ENCODE assay signal across 8 mouse cellular contexts in genomic region chr6:86400972-86401371, GRCm38 (mm10). TPM values are rescaled to one million over a fixed set of nuclear protein-coding genes. Genes with fewer than 3 reads are reported as not detected.
DNase-seq lines count a peak whose midpoint lies in the region; ATAC-seq lines count a peak whose summit lies in the region.

No protein-coding gene starts in this region.

- H3K9ac ChIP-seq in hindbrain, embryonic 13.5 days = no peak overlapping the region

- no peaks in the 10 kb centered on the region for H3K9me3 ChIP-seq in hindbrain, embryonic 13.5 days

- peaks cover 17% of the 10 kb centered on the region for H3K4me1 ChIP-seq in hindbrain, embryonic 13.5 days (replicated peaks)

- peak overlapping the region; percentile 14; the same call in 1 of the 2 replicates for H3K4me3 ChIP-seq in hindbrain, embryonic 13.5 days

- peak; percentile 51 for DNase-seq in cerebellum, adult 11-12 months
- DNase-seq in cerebellum, adult 11 months = no peak
- DNase-seq in cerebellum, postnatal 10 days = peak; percentile 74 to 77
- peak; percentile 16 to 43 for DNase-seq in frontal cortex, postnatal 25 days (ENCODE audit: low spot score in 2 of 2)
- peak; percentile 69 for DNase-seq in left cerebral cortex, postnatal 14 days (ENCODE audit: low spot score in 2 of 2)
- peak; percentile 32 for DNase-seq in right cerebral cortex, postnatal 4 days

- WGBS in hindbrain, embryonic 13.5 days = 12% methylated on average over 9 of the region's 9 CpGs

- intact Hi-C loops in left cerebral cortex, postnatal 14 days (cut with DNase I) = no loop called here

- peak overlapping the region; percentile 45 for H3K4me2 ChIP-seq in hindbrain, embryonic 13.5 days

- H3K27me3 ChIP-seq in hindbrain, embryonic 13.5 days = no peaks in the 10 kb centered on the region; the same call in 1 of the 2 replicates

- H3K36me3 ChIP-seq in hindbrain, embryonic 13.5 days = no peaks in the 10 kb centered on the region

- H3K27ac ChIP-seq in hindbrain, embryonic 13.5 days = no peak overlapping the region

- ATAC-seq in hindbrain, embryonic 13.5 days (ENCODE audit: low FRiP score) = no peak
- ATAC-seq in megakaryocyte-erythroid progenitor cell, adult 5-6 weeks (replicated peaks; ENCODE audit: low FRiP score, low TSS enrichment, poor library complexity, severe bottlenecking) = peak; percentile 68

RNA-seq across cellular contexts. Expression of gene Tia1, which starts 3.0 kb away (rescaled TPM):
- polyA plus RNA-seq in hindbrain, embryonic 13.5 days (2015; fragmentation: Nextera tagmentation; extraction: Ambion mirVana) = 359 and 370 TPM in 2 replicates
- 100 to 1,000 TPM; 106 to 107 TPM for total RNA-seq in left cerebral cortex, postnatal 14 days (2021)
- 92.4 and 94.8 TPM in 2 replicates for total RNA-seq in megakaryocyte-erythroid progenitor cell, adult 5-6 weeks (2014; fragmentation: Nextera tagmentation)
- total RNA-seq in megakaryocyte-erythroid progenitor cell, adult 5-6 weeks (2017) = 42.8 and 85.8 TPM in 2 replicates

RNA-seq across cellular contexts. Expression of gene Pcyox1, which starts 4.0 kb away (rescaled TPM):
- polyA plus RNA-seq in hindbrain, embryonic 13.5 days (2015; fragmentation: Nextera tagmentation; extraction: Ambion mirVana) = 110 and 114 TPM in 2 replicates
- total RNA-seq in left cerebral cortex, postnatal 14 days (2021) = 100 to 1,000 TPM; 108 to 109 TPM
- 14.1 and 15.5 TPM in 2 replicates for total RNA-seq in megakaryocyte-erythroid progenitor cell, adult 5-6 weeks (2014; fragmentation: Nextera tagmentation)
- 34.3 and 40.4 TPM in 2 replicates for total RNA-seq in megakaryocyte-erythroid progenitor cell, adult 5-6 weeks (2017)

RNA-seq across cellular contexts. Expression of gene Gm44790, which starts 25.5 kb away (rescaled TPM):
- polyA plus RNA-seq in hindbrain, embryonic 13.5 days (2015; fragmentation: Nextera tagmentation; extraction: Ambion mirVana) = 0.52 TPM in 1 of 2 replicates, not detected in the other
- under 1 TPM in 1 of 2 experiments, not detected in 1; 0.49 TPM for total RNA-seq in left cerebral cortex, postnatal 14 days (2021)
- total RNA-seq in megakaryocyte-erythroid progenitor cell, adult 5-6 weeks (2014; fragmentation: Nextera tagmentation) = not detected in 2 replicates
- 4.9 TPM in 1 of 2 replicates, not detected in the other for total RNA-seq in megakaryocyte-erythroid progenitor cell, adult 5-6 weeks (2017)

RNA-seq across cellular contexts. Expression of gene Snrpg, which starts 29.9 kb away (rescaled TPM):
- polyA plus RNA-seq in hindbrain, embryonic 13.5 days (2015; fragmentation: Nextera tagmentation; extraction: Ambion mirVana) = 479 and 486 TPM in 2 replicates
- 10 to 100 TPM; 63.3 to 71.7 TPM for total RNA-seq in left cerebral cortex, postnatal 14 days (2021)
- total RNA-seq in megakaryocyte-erythroid progenitor cell, adult 5-6 weeks (2014; fragmentation: Nextera tagmentation) = 665 and 676 TPM in 2 replicates
- 44.6 and 66.9 TPM in 2 replicates for total RNA-seq in megakaryocyte-erythroid progenitor cell, adult 5-6 weeks (2017)

RNA-seq across cellular contexts. Expression of gene Fam136a, which starts 35.5 kb away (rescaled TPM):
- 115 and 123 TPM in 2 replicates for polyA plus RNA-seq in hindbrain, embryonic 13.5 days (2015; fragmentation: Nextera tagmentation; extraction: Ambion mirVana)
- total RNA-seq in left cerebral cortex, postnatal 14 days (2021) = 10 to 100 TPM; 26.2 to 28.4 TPM
- total RNA-seq in megakaryocyte-erythroid progenitor cell, adult 5-6 weeks (2014; fragmentation: Nextera tagmentation) = 40.6 and 40.9 TPM in 2 replicates
- total RNA-seq in megakaryocyte-erythroid progenitor cell, adult 5-6 weeks (2017) = 74.9 and 88.5 TPM in 2 replicates
